Mouse (Mus musculus): ENCODE measurements at regions not wholly inside any gene's neighbourhood (a gene's known extent, or its start where the extent isn't known, plus 50 kb on each side); places are given as distances from the start of the nearest gene placed in this dataset.

GRCm38 (mm10) chr1:128983411-128983810 lies 289.7 kb upstream of the Thsd7b start:
- intact Hi-C loops (cut with DNase I) = no loop called here

DNA sequence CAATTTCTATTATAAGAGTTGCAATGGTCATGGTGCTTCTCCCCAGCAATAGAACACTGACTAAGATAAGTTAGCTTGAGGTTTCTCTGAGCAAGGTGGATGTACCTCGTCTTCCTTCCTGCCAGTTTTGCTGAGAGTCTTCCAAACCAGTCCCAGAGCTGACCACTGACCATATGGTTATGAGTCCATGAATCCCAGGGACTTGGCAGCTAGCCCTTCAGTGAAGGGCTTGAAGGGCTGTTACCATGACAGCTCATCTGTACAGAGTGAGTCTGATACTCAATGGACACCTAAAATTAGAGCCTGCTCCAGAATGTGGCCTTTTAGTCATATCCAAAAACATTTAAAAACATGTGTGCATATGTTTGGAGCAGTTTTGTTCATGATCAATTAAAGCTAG lies 297.5 kb upstream of the Thsd7b start:
- DNase-seq = no peak
- intact Hi-C loops (cut with DNase I) = no loop called here

More at GRCm38 (mm10) chr1:128983411-128983810, 289.7 kb upstream of the Thsd7b start:
- no peak for DNase-seq

DNA sequence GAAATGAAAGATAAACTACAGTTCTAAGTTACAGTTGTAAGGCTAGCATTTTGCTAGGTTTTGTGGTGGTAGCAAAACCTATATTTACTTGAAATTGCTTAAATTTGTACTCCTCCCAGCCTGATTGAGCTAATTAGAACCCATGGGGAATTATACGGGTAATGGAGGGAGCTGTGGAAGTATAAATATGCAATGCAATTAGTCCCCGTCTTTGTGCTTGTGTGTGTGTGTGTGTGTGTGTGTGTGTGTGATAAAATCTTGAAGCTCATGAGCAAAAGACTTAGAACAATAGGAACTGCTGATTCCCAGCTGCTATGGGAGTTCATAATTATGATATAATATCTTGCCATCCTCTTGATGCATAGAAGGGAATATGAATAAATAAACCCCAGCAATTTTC lies 321.7 kb upstream of the Thsd7b start:
- no peak for DNase-seq
- intact Hi-C loops (cut with DNase I) = no loop called here

- no peak for DNase-seq
- intact Hi-C loops (cut with DNase I) = no loop called here
These were observed 322.6 kb upstream of the Thsd7b start for GRCm38 (mm10) chr1:128950512-128950911.

DNA sequence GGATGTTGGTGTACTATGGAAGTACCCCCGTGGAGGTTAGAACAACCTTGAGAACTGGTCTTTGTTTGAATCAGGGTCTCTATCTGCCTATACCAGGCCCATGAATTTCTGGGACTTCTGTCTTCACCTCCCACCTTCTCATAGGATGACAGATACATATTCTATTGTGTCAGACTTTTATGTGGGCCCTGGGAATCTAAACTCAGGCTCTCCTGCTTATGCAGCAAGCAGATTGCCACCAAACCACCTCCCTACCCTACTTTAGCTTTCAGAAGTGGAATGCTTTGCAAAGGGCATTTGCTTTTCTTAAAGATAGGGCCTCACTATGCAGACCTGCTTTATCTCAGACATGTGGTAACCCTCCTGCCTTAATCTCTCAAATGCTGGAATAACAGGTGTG lies 322.7 kb upstream of the Cxcr4 start:
- intact Hi-C loops (cut with DNase I) = no loop called here
- no peak for DNase-seq

DNA sequence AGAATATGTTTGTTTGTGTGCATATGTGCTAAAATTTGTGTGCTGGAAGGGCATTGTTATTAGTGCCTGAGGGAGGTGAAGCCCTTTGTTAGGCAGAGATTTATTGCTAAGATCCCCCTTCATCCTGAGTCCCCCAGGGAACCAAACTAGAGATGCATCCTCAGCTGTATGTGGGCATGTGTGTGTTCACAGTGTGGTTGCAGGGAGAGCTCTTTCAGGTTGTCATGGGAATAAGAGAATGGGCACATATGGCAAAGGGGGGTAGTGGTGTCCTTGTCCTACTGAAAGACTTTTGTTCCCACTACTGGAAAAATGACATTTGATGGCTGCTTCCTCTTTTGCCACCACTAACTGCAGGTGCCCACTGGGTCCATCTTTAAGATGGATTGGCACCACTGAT lies 320.4 kb upstream of the Cxcr4 start:
- DNase-seq = no peak
- intact Hi-C loops (cut with DNase I) = no loop called here

DNA sequence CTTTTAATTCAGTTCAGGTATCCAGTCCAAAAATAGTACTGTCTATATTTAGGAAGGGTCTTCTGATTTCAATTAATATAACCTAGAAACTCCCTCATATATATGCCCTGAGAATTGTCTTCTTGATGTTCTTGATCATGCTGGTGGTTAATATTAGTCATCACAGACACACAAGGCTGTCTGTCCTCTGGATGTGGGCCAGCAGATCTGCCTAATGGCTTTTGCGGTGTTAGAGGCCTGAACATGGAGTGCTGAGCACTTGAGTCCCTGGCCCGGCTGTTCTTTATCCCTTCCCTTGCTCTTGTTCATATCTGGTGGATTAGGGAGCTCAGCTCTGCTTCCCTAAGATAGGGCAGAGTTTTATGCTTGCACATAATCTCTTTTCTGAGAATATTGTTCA lies 315.5 kb upstream of the Cxcr4 start:
- intact Hi-C loops (cut with DNase I) = no loop called here
- peak; percentile 9 to 17 for DNase-seq

DNA sequence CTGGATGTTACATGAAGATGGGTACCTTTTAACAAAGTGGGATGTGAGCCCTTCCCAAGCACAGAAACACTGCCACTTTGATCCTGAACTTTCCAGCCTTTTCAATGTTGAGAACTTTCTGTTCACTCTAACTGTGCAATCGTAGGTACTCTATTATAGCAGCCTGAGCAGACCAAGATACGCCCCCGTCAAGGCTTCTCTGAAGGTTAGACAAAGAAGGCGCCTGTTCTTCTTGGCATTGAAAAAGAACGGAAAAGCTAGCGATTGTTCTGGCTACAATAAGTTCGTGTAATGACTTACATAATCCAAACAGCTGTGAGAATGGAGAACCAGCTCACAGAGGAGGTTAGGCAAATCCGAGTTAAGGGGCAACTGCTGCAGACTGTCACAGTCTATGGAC lies 305.9 kb upstream of the Cxcr4 start:
- intact Hi-C loops (cut with DNase I) = no loop called here
- no peak for DNase-seq

- DNase-seq = no peak
- intact Hi-C loops (cut with DNase I) = no loop called here
These were observed 302.5 kb upstream of the Cxcr4 start for GRCm38 (mm10) chr1:128894546-128894945.

DNA sequence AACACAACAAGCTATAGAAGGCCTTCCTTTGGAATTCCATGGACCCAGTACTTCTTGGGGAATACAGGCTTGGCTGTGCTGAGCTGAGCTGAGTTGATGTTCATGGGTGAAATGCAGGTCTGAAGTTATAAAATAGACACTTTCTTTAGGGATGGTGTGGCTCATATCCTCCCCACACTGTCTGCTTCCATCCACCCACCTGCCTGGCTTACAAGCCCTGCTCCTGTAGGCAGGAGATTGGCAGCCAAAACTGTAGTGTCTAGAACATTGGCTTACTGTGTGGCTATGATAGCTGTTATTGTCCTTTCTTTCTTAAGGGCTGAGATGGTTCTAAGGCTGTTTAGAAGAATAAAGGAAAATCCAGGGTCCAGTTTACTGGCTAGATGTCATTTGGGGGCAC lies 286.2 kb upstream of the Cxcr4 start:
- intact Hi-C loops (cut with DNase I) = loop anchor here (5.0 to 10.0 kb wide), 2 partner anchors 1317 to 1474 kb away; no protein-coding TSS in a partner anchor
- DNase-seq = no peak

- DNase-seq = peak; percentile 22 to 56
These were observed 283.2 kb upstream of the Cxcr4 start for GRCm38 (mm10) chr1:128875289-128875688.

DNA sequence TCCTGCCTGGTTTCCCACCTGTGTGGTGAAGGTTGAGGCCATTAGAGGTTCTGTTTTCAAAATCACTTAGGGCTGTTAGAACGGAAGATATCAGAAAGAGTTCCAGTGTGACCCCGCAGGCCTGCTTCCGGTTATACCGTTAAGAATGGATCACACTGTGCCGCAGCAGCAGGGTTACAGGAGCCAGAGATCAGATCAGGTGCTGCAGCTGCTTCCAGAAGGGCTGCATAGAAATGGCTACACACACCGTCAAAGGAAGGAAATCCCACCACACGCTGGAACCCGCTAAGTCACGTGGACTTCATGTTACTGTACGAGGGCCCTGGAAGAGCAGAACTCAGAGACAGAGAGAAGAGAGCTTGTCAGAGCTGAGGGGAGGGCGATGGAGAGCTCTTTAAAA lies 282.1 kb upstream of the Cxcr4 start:
- no peak for DNase-seq
- intact Hi-C loops (cut with DNase I) = loop anchor here (2.0 to 10.0 kb wide), 3 partner anchors 205 to 1499 kb away; no protein-coding TSS in a partner anchor

More at GRCm38 (mm10) chr1:128875289-128875688, 283.2 kb upstream of the Cxcr4 start:
- intact Hi-C loops (cut with DNase I) = loop anchor here (2.0 to 10.0 kb wide), 4 partner anchors 204 to 1498 kb away; no protein-coding TSS in a partner anchor

DNA sequence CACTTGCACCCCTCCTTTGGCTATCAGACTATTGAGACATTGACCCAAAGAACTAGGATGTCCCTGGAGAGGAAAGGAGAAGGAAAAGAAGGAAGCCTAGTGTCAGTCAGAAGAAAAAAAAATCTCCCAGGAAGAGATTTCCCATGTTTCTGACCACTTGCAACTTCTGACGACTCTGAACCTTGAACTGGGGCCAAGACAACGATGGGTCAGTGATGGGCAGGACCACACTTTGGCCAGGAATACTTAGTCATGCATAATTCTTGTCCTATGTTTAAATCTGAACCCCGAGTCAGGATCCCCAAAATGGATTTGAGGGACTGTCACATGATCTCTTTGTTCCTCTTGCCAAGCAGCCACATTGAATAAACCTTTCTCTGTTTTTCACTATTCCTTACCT lies 276.7 kb upstream of the Cxcr4 start:
- intact Hi-C loops (cut with DNase I) = no loop called here
- no peak for DNase-seq

- intact Hi-C loops (cut with DNase I) = no loop called here
These were observed 268.4 kb upstream of the Cxcr4 start for GRCm38 (mm10) chr1:128860537-128860936.

DNA sequence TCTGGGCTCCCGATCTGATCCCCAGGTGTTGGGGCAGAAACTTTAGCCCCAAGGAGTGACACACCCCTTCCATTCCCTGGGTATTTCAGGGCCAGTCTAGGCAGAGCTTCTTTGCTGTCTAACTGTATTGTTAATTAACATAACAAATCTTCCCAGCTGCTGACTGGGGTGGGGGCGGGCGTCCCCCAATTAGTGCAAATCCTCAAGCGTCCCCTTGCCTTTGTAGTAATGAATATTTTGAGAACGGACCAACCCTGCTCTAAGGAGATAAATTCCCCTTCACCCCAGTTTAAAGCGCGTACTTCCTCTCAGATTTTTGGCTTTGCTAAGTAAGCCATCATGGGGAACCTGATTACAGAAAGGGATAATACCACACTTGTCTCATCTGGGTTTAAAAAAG lies 268.0 kb upstream of the Cxcr4 start:
- intact Hi-C loops (cut with DNase I) = no loop called here
- DNase-seq = no peak

More at GRCm38 (mm10) chr1:128860537-128860936, 268.4 kb upstream of the Cxcr4 start:
- no peak for DNase-seq

GRCm38 (mm10) chr1:128858661-128859060 lies 266.6 kb upstream of the Cxcr4 start:
- no peak for DNase-seq
- intact Hi-C loops (cut with DNase I) = no loop called here

DNA sequence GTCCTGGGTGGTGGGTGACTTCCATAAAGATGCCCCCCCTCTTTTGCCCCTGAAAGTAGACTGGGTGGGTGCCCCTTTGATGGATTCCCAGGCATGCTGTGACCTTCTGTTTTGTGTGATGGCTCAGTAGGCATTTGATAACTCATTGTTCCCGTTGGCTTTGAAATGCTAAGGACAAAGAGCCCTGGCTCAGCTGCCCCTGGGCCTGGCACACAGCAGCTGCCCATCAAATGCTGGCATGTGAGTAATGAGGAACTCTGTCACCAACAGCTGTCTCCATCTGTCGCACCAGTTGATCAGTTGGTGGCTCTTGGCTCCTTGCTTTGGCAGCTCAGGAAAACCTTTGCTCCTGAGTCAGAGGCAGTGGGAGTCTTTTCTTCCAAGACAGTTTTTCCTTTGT lies 264.8 kb upstream of the Cxcr4 start:
- DNase-seq = no peak

GRCm38 (mm10) chr1:128854649-128855048 lies 262.6 kb upstream of the Cxcr4 start:
- DNase-seq = no peak
- intact Hi-C loops (cut with DNase I) = no loop called here

More for the DNA sequence above, 264.8 kb upstream of the Cxcr4 start:
- intact Hi-C loops (cut with DNase I) = no loop called here

GRCm38 (mm10) chr1:128853286-128853685 lies 261.2 kb upstream of the Cxcr4 start:
- no peak for DNase-seq
- intact Hi-C loops (cut with DNase I) = no loop called here

DNA sequence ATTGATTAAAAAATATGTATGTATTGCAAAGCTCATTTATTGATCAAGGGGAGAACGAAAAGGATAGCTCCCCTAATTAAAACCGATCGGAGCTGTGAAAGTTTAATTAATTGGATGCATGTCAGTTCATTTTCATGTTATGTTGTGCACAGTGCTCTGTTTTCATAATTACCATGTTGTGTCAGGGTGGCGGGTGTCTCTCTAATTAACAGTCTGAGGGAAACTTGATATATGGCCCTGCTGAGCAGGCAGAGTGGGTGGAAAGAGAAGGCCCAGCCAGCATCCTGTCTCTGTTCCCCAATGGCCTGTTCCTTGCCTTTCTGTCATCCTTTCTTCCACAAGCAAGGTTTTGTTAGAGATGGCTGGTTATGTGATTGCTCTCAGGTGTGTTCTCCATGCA lies 245.3 kb upstream of the Cxcr4 start:
- intact Hi-C loops (cut with DNase I) = no loop called here
- DNase-seq = no peak

- intact Hi-C loops (cut with DNase I) = no loop called here
- DNase-seq = no peak
These were observed 243.4 kb upstream of the Cxcr4 start for GRCm38 (mm10) chr1:128835510-128835909.

DNA sequence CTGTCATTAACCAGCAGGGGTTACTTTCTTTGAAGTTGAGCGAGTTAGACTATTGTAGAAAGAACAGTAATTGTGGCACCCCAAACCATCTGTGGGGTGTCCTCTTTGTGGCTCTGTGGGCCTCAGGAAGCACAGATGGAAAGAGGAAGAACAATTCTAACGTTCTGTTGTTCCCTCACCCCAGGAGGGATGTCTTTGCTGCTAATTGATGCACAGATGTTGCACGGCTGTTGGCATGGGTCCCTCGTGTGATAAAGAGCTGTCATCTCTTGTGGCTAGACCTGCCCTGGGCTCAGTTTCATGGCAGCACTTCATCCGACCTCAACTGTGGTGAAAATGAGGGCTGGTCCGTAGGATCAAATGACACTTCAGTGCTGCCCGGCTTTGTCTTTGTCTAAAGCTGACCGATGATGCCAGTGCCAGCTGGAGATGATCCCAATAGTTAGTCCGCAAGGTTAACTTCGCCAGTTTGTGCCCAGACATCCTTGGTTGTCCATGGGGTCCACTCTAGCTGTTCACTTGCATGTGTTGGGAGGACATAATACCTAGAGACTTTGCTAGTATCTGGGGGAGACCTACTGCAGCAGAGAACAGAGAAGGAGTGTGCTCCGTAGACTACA lies 241.1 kb upstream of the Cxcr4 start:
- no peak for DNase-seq
- intact Hi-C loops (cut with DNase I) = no loop called here
